Mouse (Mus musculus) bone marrow macrophage, adult 2 months (primary cell): Measurements from ENCODE around the gene Mia2.

Experiments used
- CTCF ChIP-seq: IDR thresholded peaks from 2 replicates; pipeline ENCODE4 v1.5.1; 2012; ENCODE audit warnings: low read depth, mild to moderate bottlenecking, low read length, moderate library complexity
- POLR2A ChIP-seq: IDR thresholded peaks from 2 replicates; pipeline ENCODE4 v1.6.1; 2012; ENCODE audit warnings: mild to moderate bottlenecking, low read depth, low read length, borderline replicate concordance

- TF ChIP-seq POLR2A = no peak
- TF ChIP-seq CTCF = no peak
Observed at GRCm38 (mm10) chr12:59130249-59130648, 34.6 kb downstream of the Mia2 start.
